Mouse (Mus musculus) ES-E14 (cell line): ENCODE results near the gene Polr2b.

Source experiments
- HCFC1 ChIP-seq: IDR thresholded peaks from 2 replicates; pipeline ENCODE4 v1.6.1; 2012; ENCODE audit warnings: low read length, inconsistent platforms, borderline replicate concordance; ENCODE audit not compliant: insufficient read depth
- MAFK ChIP-seq: IDR thresholded peaks from 2 replicates; pipeline ENCODE4 v1.6.1; 2014; ENCODE audit warnings: mild to moderate bottlenecking, low read depth, low read length, inconsistent platforms; ENCODE audit not compliant: insufficient read depth
- ZC3H11A ChIP-seq: IDR thresholded peaks from 2 replicates; pipeline ENCODE4 v1.6.1; 2012; ENCODE audit warnings: low read depth, mild to moderate bottlenecking, inconsistent platforms, low read length, borderline replicate concordance
- ZNF384 ChIP-seq: IDR thresholded peaks from 2 replicates; pipeline ENCODE4 v1.6.1; 2012; ENCODE audit warnings: low read depth, low read length, inconsistent platforms

DNA sequence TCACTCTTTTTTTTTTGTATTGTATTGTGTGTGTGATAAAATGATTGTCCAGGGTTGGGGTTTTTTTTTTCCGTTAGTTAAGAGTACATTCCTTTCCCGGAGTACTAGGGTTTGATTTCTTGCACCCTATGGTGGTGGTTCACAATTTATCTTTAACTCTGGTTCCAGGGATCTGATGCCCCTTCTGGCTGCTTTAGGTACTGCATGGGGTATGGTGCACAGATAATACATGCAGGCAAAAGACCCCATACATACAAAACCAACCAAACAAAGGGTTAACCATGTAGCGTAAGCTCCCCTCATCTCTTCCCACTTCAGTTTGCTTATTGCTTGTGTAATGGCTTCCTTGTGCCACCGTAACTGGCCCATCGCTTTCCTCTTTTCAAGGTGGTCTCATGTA lies 34.0 kb upstream of the Polr2b start:
- TF ChIP-seq ZC3H11A = no peak
- TF ChIP-seq ZNF384 = no peak
- TF ChIP-seq MAFK = no peak
- no peak for TF ChIP-seq HCFC1
